Mouse (Mus musculus): ENCODE measurements at regions not wholly inside any gene's neighbourhood (a gene's known extent, or its start where the extent isn't known, plus 50 kb on each side); places are given as distances from the start of the nearest gene placed in this dataset.

DNA sequence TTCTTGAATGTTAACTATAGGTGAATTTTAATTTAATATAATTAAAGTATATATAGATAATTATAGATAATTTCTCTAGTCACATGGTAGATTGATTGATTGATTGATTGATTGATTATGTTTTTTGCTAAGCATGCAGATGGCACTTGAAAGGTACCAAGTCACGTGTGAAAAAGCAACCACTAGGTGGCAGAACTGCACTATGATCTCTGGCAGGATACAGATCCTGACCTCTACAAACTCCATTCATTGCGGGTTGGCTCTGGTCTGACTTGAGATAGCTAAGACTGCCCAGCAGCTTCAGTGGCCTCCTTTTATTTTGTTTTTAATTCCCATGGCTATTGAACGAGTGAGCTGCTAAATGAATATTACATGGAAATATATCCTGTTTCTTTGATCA lies 229.7 kb upstream of the Grm3 start:
- peak; percentile 1 for DNase-seq

DNA sequence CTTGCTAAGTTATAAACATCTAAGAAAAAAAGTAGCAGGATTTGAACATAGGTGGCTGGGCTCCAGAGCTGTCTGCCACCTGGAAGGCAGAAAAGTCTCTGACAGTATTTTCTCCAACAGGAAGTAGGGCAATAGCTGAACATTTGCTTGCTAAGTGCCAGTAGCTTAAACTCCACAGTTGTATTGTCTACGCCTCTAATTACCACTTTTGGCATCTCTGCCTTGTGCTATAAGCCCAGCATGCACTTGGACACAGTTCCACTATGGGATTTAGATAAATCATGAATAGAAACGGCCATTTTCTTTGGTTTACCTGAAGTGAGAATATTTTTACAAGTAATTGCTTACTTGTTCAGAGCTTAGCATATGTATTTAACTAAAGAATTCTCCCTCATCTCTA lies 213.8 kb upstream of the Grm3 start:
- no peak for DNase-seq

DNA sequence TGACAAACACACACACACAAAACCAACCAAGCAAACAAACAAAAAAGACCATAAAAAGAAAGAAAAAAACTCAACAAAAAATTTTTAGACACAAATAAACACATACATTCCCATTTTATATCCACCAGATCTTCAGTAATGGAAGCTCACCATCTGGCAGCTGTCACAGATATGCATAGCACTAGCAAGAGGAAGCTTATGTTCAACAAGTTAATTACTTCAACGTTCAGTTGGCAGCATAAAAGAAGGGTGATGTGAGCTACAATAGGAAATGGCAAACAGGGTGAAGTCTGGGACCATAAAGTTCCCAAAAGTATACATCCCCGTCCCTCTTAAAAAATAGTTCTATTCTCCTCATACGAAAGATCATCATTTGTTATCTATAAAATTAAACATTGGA lies 188.0 kb upstream of the Grm3 start:
- no peak for DNase-seq

DNA sequence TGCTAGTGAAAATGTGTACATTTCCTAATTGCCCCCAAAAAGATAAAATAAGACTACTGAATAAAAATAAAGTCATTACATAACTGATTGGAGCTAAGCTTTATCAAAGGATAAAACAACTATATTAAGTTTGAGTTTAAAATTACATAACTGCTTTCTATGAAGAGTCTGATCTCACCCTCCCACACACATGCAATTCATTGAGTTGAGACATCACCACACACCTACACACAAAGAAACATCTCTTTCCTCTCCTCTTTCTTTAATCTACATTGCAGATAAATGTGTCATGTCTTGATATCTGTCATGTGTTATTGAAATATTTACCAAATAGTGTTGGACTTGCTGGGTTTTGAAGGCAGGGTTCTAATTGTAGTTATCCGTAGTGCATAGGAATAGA lies 186.8 kb upstream of the Grm3 start:
- no peak for DNase-seq

DNA sequence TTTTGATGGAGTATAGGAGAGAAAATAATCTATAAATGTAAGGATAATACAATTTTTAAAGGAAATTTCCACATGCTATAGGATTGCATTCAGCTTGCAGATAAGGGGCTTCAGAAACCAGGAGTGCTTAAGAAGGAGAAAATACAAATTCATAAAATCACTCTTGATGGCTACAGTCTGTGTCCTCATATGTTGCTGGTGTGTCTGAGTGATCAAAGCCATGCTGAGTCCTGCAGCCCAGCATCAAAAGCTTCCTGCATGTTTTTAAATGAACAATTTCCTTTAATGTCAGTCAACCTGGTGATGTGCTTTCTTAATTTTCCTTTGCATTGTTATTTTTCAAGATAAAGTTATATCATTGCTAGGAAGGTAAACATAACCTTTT lies 186.1 kb upstream of the Grm3 start:
- no peak for DNase-seq

DNA sequence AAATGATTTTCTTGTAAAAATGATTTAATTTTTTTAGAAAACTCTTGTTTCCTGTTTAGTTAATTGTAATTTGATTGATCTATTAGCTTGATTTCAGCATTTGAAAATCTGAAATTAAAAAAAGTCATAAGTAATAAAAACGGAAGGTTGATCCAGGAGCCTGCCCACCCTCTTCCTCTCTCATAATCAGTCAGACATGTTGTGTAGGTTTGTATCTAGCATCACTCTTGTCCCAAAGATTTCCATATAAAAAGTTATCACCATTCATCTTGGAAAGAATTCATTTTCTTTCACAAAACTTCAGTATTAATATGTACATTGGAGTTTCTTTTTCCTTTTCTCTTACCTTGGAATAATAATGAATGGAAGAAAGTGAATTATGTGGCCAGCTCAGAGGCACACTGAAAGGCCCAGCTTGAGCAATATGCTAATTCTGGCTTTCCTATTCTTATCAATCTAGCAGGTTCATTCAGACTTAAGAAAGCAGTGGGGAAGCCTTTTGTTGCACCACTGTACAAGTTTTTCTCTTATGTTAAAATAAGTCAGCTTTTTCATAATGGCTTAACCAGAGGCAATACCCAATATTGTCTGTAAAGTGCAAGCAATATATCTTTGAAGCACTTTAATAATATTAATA lies 185.6 kb upstream of the Grm3 start:
- DNase-seq, result no peak

DNA sequence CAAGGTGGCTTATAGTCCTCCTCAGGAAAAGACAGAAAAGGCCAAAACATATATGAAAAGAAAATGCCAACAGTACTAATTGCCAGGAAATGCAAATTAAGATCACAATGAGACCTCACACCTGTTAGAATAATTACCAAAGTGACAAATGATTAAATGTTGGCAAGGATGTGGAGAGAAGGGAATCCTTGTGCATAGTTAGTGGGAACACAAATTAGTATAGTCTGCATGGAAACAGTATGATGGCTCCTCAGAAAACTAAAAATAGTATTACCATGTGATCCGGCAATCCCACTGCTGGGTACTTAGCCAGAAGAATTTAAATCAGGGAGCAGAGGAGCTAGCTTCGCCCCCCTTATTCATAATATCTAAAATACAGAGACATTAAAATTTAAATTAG lies 170.3 kb upstream of the Grm3 start:
- no peak for DNase-seq

DNA sequence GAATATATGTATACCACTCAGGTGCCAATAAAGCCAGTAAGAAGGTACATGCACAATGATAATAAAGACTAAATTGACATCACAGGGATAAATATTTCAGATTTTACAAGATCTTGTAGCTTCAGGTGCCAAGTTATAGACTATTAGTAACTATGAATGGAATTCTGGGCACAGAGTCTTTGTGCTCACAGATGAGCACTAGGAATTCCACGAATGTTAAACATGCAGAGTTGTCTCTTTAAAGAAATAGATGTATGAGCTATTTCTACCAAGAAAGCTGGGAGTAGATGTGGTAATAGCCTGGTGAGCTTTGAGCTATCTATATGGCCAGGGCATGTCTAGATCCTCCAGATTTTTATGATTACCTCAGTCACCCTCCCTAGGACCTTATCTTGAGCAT lies 153.1 kb upstream of the Grm3 start:
- DNase-seq, result no peak

DNA sequence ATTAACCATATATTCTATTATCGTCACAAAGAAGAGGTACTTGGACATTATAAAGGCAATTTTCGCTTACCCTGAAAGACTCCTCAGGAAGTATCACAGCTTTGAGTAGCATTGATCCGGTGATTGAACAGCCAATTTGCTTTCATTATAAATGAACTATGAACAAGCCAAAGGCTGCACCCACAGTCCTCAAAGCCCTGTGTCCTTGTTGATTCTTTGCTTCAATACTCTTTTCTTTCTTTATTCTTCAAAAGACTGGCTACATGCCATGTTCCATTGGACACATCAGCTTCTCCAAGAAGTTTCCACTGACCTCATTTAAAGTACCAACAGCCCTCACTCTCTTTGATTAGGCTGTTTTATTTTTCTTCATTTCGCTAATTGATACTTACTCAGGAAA lies 144.1 kb upstream of the Grm3 start:
- DNase-seq, result no peak

DNA sequence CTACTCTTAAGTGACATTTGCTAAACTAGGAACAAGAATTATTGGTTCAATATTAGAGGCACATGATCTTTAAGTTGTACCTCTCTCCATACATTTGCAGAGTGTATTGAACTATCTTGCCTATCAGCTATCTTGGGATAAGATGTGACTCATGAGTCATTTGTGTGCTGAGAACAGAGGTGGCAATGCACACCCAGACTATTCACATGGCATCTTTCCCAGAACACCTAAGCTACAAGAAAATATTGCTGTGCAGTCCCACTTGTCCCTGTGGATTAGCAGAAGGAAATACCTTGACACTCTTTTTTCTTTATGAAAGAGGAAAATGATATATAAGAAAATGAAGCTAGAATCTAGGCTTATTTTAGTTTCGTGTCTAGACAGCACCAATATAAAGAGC lies 104.8 kb upstream of the Grm3 start:
- no peak for DNase-seq

DNA sequence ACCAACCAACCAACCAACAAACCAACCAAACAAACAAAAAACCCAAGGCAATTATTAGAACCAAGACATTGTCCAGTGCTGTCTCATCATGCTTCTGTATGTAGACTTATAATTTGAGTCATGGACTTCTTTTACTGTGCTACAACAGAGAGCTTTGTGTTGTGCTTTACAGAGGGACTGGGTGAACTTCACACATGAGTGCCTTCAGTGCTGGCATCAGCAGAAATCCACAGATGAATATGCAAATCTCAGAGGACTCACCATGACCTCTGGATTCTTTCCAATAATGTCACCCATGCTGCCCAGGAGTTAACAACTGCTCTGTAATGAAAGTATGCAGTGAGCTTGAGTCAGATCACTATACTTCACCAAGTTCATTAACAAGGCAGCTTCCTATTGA lies 76.7 kb upstream of the Grm3 start:
- DNase-seq, result no peak

DNA sequence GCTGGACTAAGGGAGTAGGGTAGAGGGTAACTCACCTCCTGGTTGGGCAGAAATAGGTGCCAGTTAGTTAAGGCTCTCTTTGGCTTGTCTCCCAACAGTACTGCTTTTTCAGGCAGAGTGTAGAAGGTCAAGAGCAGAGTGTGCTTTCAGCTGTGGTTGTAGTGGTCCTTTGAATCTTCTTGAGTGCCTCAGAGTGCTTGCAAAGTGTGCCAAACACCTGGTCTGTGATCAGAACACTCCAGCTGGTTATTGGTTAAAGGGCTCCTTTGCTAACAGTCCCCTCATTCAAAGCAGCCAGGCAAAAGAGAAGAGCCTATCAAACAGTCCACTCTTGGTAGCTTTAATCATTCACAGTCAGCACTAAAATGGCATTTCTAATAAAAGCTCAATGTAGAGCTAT lies 56.1 kb upstream of the Grm3 start:
- DNase-seq, result no peak
